Mouse (Mus musculus): ENCODE results near the gene Ube2m.

- no peak for TF ChIP-seq GATA1 (IDR thresholded peaks at IDR 0.05; ENCODE audit: borderline replicate concordance, low read length)
- TF ChIP-seq FLI1 (IDR thresholded peaks at IDR 0.05; ENCODE audit: low read length), result no peak
Measured at GRCm38 (mm10) chr7:13013671-13014070, 24.4 kb downstream of the Ube2m start.

All from megakaryocyte, embryonic 14.5 days (primary cell).